Mouse (Mus musculus) neutrophil, adult 5-6 weeks (primary cell): Measurements from ENCODE around the gene Cd3d. TPM values are rescaled to one million over a fixed set of nuclear protein-coding genes. Genes with fewer than 3 reads are reported as not detected.
"Not testable (repeated sequence)": the region's sequence is repeated elsewhere in the genome, so short reads cannot be mapped to it uniquely, and the experiment has no call there.

Experiments
- ATAC-seq: fragments of 151-379, 151-347 bp; 2 replicates; pipeline ENCODE4 v1.8.0; 2017; ENCODE audit warnings: mild to moderate bottlenecking, moderate TSS enrichment; ENCODE audit not compliant: insufficient number of reproducible peaks, poor library complexity, low FRiP score, severe bottlenecking; ENCODE audit errors: extremely low read depth
- total RNA-seq: library from RNA; stranded (forward); fragments of 200-1000 nt; gene quantifications from 2 replicates; pipeline ENCODE4 v1.2.3, GENCODE M21; 2017

Gene Cd3d
- 18.5 and 21.4 TPM in 2 replicates for total RNA-seq

GRCm38 (mm10) chr9:44981676-44982075, at the start of gene Cd3d:
TSS of gene Cd3d (plus strand) at chr9:44981786.
- no peak for ATAC-seq

GRCm38 (mm10) chr9:44941756-44942155, 39.8 kb upstream of the Cd3d start:
- no peak for ATAC-seq

GRCm38 (mm10) chr9:44942421-44942820, 39.2 kb upstream of the Cd3d start:
- ATAC-seq, result no peak

DNA sequence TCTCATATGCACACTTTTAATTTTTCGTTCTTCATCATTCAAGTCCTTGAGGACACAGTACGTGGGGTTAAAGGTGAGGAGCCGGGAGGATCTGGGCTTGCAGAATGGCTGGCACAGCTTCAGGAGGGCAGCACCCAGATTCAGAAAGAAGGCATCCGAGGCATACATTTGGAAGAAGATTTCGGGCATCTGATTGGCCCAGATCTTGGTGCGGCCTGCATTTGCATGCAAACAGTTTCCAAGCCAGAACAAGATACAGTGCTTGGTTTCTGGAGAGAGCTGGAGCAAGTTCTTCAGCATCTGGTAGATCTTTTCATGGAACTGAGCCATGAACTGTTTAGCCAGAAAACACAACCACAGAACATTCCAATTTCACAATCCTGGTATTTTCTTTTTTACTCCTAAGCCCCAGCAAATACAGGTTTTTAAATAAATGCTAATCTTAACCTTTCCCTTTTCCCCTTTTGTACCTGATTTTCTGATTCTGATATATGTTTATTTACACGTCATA, 35.3 kb upstream of the Cd3d start:
- no peak for ATAC-seq

GRCm38 (mm10) chr9:44947836-44948235, 33.8 kb upstream of the Cd3d start:
- ATAC-seq, result no peak

DNA sequence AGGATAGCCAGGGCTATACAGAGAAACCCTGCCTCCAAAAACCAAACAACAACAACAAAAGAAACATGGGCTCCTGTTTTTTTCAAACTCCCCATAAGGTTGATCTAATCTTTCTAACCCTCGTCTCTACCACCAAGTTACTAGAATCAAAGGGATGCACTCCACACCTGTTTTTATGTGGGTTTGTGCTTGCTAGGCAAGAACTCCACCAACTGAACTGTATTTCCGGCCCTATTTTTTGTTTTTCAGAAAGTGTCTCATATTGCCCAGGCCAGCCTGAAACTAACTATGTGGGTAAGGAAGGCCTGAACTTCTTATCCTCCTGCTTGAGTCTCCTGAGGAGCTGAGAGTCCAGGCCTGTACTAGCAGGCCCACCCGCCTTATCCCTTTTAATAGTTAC, 27.2 kb upstream of the Cd3d start:
- ATAC-seq, result no peak

DNA sequence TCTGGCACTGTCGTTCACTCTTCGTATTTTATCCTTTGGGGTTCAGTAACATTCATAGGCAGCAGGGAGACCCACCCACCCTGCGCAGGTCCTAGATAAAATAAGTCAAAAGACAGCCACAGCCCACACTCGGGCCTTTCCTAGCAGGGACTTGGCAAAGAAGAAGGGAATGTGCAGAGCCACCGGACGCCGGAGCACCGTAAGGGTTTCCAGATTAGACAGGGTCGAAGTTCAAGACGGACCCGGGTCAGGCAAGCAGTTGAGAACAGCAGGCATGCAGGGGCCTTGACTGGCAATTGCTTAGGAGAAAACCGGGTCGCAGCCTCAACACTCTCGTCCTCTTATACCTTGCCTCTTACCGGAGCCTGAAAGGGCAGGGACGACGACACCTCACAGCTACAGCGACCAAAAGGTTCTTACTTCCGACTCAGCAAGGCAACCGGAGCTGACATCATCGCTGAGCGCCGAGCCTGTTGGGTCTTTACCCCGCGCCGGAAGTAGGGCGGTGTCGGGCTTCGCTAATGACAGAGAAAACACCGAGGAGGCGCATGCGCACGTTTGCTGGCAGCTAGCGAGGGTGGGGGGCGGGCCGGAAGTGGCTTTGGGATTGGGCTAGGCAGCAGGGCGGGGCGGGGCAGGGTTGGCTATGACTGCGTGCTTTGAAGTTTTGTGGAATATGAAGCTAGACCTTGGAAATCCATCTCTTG, 16.3 kb upstream of the Cd3d start, which contains the start of gene Ube4a:
TSS of gene Ube4a (minus strand) at position 475 of the 707 bp plus-strand sequence.
- peak; percentile 94 for ATAC-seq

DNA sequence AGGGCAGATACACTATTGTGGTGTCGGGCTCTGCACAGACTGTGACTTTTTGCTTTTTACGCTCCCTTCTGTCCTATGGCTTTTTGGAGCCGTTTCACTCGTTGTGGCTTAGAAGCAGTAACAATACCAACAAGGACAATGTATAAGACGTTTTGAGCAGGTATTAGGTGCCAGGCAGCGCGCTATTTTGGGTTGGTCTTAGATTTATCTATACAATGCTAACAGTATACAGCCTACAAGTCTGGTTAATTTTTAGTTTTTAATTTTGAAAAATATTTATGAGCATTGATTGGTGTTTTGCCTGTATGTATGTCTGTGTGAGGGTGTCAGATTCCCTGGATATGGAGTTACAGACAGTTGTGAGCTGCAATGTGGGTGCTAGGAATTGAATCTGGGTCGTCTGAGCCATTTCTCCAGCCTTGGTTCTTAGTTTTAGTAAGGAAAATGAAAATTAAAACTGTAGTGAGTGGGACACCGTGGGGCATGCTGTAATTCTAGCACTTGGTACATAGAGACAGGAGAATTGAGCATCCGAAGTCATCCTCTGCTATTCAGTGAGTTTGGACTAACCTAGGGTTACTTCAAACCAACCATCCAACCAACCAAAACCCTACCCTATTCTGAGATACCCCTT, 15.6 kb upstream of the Cd3d start:
- ATAC-seq, result no peak

DNA sequence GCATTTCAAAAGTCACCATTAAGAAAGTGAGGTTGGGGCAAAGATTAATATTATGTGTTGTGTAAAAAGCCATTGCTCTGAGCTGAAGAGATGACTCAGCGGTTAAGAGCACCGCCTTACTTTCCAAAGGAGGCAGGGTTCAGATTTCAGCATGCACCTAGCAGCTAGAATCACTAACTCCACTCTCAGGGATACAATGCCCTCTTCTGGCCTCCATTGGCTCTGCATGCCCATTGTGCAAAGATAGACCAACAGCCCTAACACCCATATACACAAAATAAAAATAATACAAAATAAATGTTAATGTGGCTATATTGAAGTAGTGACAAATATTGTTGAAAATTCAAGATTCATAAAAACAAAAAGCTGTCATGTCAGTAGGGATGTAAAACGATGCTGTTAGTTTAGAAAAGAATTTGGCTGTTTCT, 14.8 kb upstream of the Cd3d start:
- ATAC-seq, result peak; percentile 80

- not testable (repeated sequence) for ATAC-seq
These were observed 13.8 kb upstream of the Cd3d start for GRCm38 (mm10) chr9:44967763-44968162.

DNA sequence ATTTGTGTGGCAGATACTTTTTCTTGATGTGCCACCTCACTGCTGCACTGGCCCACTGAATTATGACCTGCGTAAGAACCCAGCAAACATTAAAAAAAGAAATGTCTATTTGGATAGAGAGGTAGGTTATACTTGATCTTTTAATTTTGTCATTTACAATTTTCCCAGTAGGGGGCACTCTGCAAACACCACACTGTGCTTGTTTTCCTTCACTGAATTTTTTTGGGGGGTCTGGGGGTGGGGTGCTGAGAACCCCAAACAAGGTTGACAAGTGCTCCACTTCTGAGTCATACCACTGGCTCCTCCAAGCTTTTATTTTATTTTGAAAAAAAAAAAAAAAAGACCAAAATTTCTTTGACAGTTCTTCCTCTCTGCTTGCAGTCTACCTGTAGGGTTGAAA, 12.1 kb upstream of the Cd3d start:
- ATAC-seq, result no peak

DNA sequence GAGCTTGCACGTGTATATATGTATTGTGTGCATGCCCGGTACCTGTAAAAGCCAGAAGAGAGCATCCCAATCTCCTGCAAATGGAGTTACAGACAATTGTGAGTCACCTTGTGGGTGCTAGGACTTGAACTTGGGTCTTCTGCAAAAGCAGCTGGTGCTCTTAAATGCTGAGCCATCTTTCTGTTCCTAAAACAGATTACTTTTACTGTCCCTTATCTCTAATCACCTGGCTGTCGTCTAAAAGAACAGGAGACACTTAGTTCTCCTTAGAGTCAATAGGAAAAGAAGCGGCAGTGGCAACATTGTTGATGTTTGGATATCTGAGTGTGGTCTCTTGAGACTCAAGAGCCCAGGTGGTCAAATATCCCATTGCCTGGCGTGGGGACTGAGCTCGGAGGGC, 3.8 kb upstream of the Cd3d start:
- ATAC-seq, result no peak

DNA sequence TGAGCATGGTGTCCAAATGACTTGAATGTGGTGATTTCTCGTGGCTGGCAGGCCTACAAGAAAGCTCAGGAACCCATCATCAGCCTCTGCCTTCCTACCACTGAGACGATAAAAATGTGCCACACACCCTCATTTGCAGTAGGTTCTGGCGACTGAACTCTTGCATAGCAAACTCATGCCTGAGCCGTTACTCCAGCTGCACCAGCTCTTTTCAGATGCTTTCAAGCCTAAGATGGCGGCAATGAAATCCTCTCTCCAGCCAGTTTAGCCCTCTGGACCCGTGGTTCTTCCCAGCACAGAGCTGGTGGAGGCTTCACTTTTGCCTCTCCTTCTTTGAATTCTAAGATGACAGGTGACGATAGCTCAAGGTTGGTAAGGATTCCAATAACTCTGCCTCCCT, 1.8 kb upstream of the Cd3d start:
- no peak for ATAC-seq

DNA sequence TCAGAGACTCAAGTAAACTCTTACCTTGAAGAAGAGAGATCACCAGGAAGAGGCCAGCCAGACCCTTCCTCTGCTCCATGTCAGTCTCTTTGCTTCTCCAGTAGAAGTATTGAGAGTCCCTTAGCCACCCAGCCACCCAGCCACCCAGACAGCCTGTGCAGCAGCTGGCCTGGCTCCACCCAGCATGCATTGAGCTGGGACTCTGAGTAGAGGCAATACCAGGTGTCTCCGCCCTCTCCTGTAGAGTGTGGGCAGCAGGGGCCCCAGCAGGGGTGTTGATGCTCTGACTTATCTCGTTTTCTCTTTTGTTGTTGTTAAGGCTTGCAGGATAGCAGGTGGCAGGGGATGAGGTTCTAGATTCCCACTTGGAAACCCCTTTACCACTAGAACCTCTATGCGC, 1.3 kb upstream of the Cd3d start, which contains the start of gene Cd3g:
TSS of gene Cd3g (minus strand) at position 190 of the 400 bp plus-strand sequence.
- ATAC-seq, result peak; percentile 47; the same call in 1 of the 2 replicates

DNA sequence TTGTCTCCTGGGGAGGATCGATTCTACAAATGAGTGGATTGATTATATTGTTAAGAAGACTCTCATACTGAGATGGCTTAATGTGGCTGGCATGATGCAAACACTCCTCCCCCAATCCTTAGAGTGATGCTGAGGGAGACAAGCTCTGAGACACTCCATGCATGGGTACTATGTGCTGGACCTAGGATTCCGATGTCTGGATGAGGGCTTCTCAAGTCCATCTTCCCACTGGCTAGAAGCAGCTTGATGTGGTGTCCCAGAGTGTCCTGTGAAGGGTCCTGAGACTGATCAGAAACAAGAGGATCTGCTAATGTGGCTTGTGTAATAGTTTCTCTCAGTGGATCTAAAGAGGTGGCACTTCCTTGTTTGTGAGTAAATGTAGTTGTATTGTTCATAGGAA, 482 bp upstream of the Cd3d start:
- ATAC-seq, result no peak

- no peak for ATAC-seq
These were observed 495 bp downstream of the Cd3d start for GRCm38 (mm10) chr9:44982081-44982480.

GRCm38 (mm10) chr9:44982531-44982930, 945 bp downstream of the Cd3d start:
- ATAC-seq, result no peak

- ATAC-seq, result no peak
These were observed 1.4 kb downstream of the Cd3d start for GRCm38 (mm10) chr9:44983001-44983400.

- no peak; the same call in 1 of the 2 replicates for ATAC-seq
These were observed 4.2 kb downstream of the Cd3d start for GRCm38 (mm10) chr9:44985721-44986161.

GRCm38 (mm10) chr9:44986242-44986781, 4.7 kb downstream of the Cd3d start:
- ATAC-seq, result peak; percentile 97
